Mouse (Mus musculus): Measurements from ENCODE around the gene Eloa.

DNA sequence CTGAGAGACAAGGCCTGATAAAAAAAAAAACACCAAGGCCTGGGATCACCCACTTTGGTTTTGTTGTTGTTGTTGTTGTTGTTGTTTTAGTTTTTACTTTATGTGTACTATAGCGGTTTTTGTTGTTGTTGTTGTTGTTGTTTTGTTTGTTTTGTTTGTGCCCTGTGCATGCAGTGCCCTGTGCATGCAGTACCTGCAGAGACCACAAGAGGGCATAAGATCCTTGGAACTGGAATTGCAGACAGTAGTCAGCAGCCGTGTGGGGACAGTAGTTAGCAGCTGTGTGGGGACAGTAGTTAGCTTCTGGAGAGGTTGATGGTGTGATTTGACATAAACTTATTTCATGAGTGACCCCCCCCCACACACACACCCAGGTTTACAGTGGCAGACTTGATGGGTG lies 67.3 kb downstream of the Eloa start:
- no peak for TF ChIP-seq CHD2 (IDR thresholded peaks at IDR 0.05; ENCODE audit: low read depth, low read length)
- 0 out of 2 replicates have a peak, but pooled peaks have one; percentile 4 for TF ChIP-seq ZC3H11A (IDR thresholded peaks at IDR 0.05; ENCODE audit: borderline replicate concordance, low read depth, low read length)

Data from ES-E14 (cell line).